Mouse (Mus musculus) liver, adult 2 months (tissue): Measurements from ENCODE around the gene Dnaic1. TPM values are rescaled to one million over a fixed set of nuclear protein-coding genes. Genes with fewer than 3 reads are reported as not detected.

Experiments used
- DNase-seq: peaks from one replicate; pipeline ENCODE4 v3.0.0-alpha.2; 2011; ENCODE audit warnings: low read depth, low spot score; ENCODE audit errors: extremely low read depth
- H3K27ac ChIP-seq: fragments of 200-500 bp; replicated peaks from 2 replicates; pipeline ENCODE4 v1.5.1; 2012; ENCODE audit warnings: low read depth, mild to moderate bottlenecking, control low read depth, inconsistent platforms, low read length; ENCODE audit not compliant: insufficient read depth
- H3K27me3 ChIP-seq: fragments of 200-500 bp; 2 replicates; pipeline ENCODE4 v1.6.1; 2012; ENCODE audit warnings: mild to moderate bottlenecking, moderate library complexity, low read length, inconsistent platforms; ENCODE audit not compliant: control insufficient read depth, insufficient read depth
- H3K36me3 ChIP-seq: fragments of 200-500 bp; 2 replicates; pipeline ENCODE4 v1.6.1; 2012; ENCODE audit warnings: low read length, inconsistent platforms; ENCODE audit not compliant: control insufficient read depth, insufficient read depth
- H3K4me1 ChIP-seq: fragments of 200-500 bp; 2 replicates; pipeline ENCODE4 v1.6.1; 2011; ENCODE audit warnings: low read length; ENCODE audit not compliant: control insufficient read depth, insufficient read depth
- H3K4me3 ChIP-seq: fragments of 200-500 bp; 2 replicates; pipeline ENCODE4 v1.5.1; 2011; ENCODE audit warnings: low read depth, mild to moderate bottlenecking, control low read depth, low read length, moderate library complexity; ENCODE audit not compliant: insufficient read depth
- H3K79me2 ChIP-seq: fragments of 200-500 bp; 2 replicates; pipeline ENCODE4 v1.6.1; 2012; ENCODE audit warnings: inconsistent platforms, mild to moderate bottlenecking, low read length, moderate library complexity; ENCODE audit not compliant: control insufficient read depth, insufficient read depth
- H3K9ac ChIP-seq: fragments of 200-500 bp; 2 replicates; pipeline ENCODE4 v1.6.1; 2012; ENCODE audit warnings: low read depth, mild to moderate bottlenecking, control low read depth, inconsistent platforms, low read length
- CTCF ChIP-seq: fragments of 200-500 bp; IDR thresholded peaks from 2 replicates; pipeline ENCODE4 v1.5.1; 2011; ENCODE audit warnings: low read depth, low read length, control low read depth
- POLR2A ChIP-seq: fragments of 200-500 bp; IDR thresholded peaks from 2 replicates; pipeline ENCODE4 v1.6.1; 2011; ENCODE audit warnings: low read length, control low read depth; ENCODE audit not compliant: insufficient read depth; ENCODE audit errors: extremely low read depth
- WGBS: fragments of 180-500 bp; shearing (Covaris S2); methylation state at CpG from one replicate; pipeline ENCODE4 v1.1.7; 2018; 5-methylcytosine and 5-hydroxymethylcytosine counted together
- polyA plus RNA-seq: library from polyadenylated mRNA; depleted of rRNA; stranded (reverse); fragments of >200 nt; gene quantifications from 2 replicates; pipeline ENCODE4 v1.2.3, GENCODE M21; 2012
- total RNA-seq: library from RNA; depleted of rRNA; stranded (reverse); fragments of >200 nt; gene quantifications from 2 replicates; pipeline ENCODE4 v1.2.3, GENCODE M21; 2014

Gene Dnaic1
- total and polyA plus RNA-seq, 2 experiments: 0.18 to 2.3 TPM

DNA sequence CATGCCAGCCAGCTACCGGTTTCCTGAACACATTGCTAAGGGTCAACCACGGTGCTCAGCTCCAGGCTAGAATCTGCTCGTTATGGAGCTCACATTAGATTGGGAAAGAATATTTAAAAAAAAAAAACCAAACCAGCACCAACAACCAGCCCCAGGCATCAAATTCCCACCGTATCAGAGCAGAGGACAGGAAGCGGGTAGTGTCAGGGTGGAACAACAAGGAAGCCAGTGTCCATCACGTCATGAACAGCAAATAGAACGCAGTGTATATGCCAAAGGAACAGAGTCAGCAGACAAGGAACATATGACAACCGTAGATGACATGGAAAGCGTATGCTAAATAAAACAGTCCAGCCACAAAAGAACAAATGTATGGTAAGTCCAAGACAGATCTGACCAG lies 63.4 kb downstream of the Dnaic1 start:
- H3K27me3 ChIP-seq: no peaks in the 10 kb centered on the region
- no peak for DNase-seq
- H3K4me3 ChIP-seq: no peak overlapping the region
- H3K9ac ChIP-seq: no peak overlapping the region
- H3K79me2 ChIP-seq: no peaks in the 10 kb centered on the region
- TF ChIP-seq CTCF (no peak), POLR2A (no peak)
- H3K27ac ChIP-seq: no peak overlapping the region
- peaks cover 27% of the 10 kb centered on the region for H3K4me1 ChIP-seq
- no peaks in the 10 kb centered on the region for H3K36me3 ChIP-seq
- 77% methylated on average over 9 of the region's 9 CpGs for WGBS

DNA sequence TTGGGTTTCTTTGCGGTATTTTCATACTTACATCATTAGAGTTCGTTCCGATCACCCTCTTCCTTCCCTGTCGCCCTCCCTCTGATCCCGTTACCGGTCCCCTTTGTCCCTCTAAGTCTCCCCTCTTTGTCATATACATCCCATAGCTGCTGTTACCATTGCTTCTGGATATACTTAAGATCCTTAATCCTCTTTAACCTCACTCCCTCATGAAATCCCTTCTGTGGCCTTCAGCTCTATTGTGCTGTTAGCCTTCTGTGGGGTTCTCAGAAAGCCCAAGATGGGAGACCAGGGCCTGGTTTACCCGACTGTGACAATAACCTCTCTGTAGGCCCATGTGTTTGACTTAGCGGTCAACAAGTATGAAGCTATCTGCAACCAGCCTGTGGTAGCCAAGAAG lies 65.1 kb downstream of the Dnaic1 start:
- TF ChIP-seq CTCF (no peak), POLR2A (no peak)
- H3K4me3 ChIP-seq: no peak overlapping the region
- no peaks in the 10 kb centered on the region for H3K27me3 ChIP-seq
- H3K79me2 ChIP-seq: no peaks in the 10 kb centered on the region
- peaks cover 38% of the 10 kb centered on the region for H3K4me1 ChIP-seq
- H3K27ac ChIP-seq: no peak overlapping the region
- WGBS: 96% methylated on average over 8 of the region's 8 CpGs
- no peak overlapping the region for H3K9ac ChIP-seq
- no peaks in the 10 kb centered on the region for H3K36me3 ChIP-seq
- no peak for DNase-seq

DNA sequence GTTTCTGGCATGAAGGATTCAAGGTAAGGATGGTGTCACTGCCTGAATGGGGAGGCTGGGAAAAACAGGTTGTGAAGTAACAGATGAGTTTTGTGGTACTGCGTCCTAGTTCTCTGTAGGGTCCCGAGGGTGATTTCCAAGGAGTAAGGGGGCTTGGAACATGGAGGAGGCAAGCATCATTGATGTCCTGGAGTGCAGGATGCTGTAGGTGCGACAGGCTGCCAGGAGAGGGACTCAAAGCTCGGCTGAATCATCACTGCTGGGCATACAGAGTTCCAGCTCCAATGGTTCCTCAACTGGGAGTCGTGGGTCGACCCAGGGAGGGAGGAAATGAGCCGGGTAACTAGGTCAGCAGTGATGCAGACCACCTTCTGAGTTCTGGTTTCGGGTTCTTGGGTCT lies 65.6 kb downstream of the Dnaic1 start:
- 88% methylated on average over 8 of the region's 8 CpGs for WGBS
- no peak for TF ChIP-seq CTCF
- TF ChIP-seq POLR2A: no peak
- DNase-seq: no peak
- Histone ChIP-seq H3K36me3 (no peaks in the 10 kb centered on the region), H3K4me3 (no peak overlapping the region), H3K27ac (no peak overlapping the region), H3K4me1 (peaks cover 33% of the 10 kb centered on the region), H3K79me2 (no peaks in the 10 kb centered on the region), H3K9ac (no peak overlapping the region), H3K27me3 (no peaks in the 10 kb centered on the region)

DNA sequence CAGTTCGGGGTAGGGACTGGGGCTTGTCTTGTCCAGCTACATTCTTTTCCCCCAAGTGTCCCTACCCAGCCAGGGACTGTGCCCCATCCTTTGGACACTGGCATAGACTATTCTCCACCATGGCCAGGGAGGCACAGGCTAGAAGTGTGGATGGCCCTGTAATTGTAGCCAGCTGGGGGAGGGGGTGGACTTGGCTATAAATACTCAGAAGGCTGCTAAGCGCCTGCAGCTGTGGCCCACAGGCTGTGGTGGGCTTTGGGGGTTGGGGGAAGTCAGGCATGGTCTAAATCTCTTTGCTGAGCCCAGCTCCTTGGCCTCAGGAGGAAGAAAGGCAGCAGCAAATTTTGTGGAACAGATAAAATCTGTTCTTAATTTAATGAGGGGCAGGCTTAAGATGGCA lies 66.3 kb downstream of the Dnaic1 start:
- H3K36me3 ChIP-seq: no peaks in the 10 kb centered on the region
- 93% methylated on average over 2 of the region's 2 CpGs for WGBS
- H3K79me2 ChIP-seq: no peaks in the 10 kb centered on the region
- H3K27me3 ChIP-seq: no peaks in the 10 kb centered on the region
- no peak for DNase-seq
- no peak overlapping the region for H3K9ac ChIP-seq
- TF ChIP-seq CTCF: no peak
- no peak for TF ChIP-seq POLR2A
- peaks cover 29% of the 10 kb centered on the region for H3K4me1 ChIP-seq
- no peak overlapping the region for H3K27ac ChIP-seq
- no peak overlapping the region for H3K4me3 ChIP-seq

DNA sequence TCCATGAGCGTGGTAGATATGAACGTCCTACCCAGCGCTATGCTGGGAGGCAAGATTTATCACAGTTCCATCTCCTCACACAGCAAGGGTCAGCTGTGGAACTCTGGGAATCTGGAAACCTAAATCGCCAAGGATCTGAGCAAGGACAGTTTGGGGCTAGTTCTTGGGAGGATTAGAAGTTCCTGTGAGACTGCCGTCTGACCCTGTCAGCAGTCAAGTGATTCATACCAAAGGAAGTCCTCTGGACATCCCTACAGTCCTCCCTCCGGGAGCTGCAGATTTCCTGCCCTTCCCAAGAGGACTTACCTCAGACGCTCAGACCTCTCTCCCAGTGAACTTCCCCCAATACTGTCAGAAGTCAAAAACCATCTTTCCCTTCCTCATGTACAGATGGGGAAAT lies 66.8 kb downstream of the Dnaic1 start:
- Histone ChIP-seq H3K27me3 (no peaks in the 10 kb centered on the region), H3K9ac (no peak overlapping the region), H3K4me1 (peaks cover 26% of the 10 kb centered on the region), H3K4me3 (no peak overlapping the region), H3K36me3 (no peaks in the 10 kb centered on the region), H3K27ac (no peak overlapping the region; the same call in 1 of the 2 replicates), H3K79me2 (no peaks in the 10 kb centered on the region)
- WGBS: 64% methylated on average over 7 of the region's 7 CpGs
- TF ChIP-seq CTCF: no peak
- no peak for TF ChIP-seq POLR2A
- no peak for DNase-seq

DNA sequence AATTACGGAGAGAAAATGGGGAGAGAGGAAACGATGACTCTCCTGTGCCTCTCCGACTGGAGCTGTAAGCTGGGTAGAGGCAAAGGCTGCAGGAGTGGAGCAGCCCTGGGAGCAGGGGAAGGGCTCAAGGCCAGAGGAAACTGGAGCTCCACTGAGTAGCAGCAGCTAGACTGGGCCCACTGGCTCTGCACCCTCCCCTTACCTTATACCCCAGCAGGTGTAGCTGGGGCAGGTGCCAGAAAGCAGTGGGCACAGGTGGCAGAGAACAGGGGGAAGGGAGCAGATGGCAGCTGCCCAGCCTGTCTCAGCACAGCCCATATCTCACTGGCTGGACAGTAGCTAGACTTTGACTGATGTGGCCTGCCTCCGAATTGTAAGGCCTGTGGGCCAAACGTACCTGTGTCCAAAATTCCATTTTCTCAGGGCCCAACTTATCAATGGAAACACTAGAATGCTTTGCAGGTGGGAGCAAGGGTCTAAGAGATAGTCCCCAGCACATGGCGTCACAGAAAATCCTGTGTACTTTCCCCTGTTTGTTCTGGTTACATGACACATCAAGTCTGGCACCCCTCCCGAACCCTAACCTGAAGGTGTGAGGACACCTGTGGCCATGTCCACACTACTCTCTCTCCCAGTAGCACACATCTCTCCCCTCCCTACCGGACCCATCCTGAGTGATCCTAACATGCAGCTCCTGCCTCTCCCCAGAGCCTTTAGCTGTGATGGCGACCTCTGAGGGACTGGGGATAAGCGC lies 67.5 kb downstream of the Dnaic1 start:
- TF ChIP-seq CTCF: no peak
- TF ChIP-seq POLR2A: no peak
- H3K27me3 ChIP-seq: no peaks in the 10 kb centered on the region
- WGBS: 42% methylated on average over 10 of the region's 10 CpGs
- H3K9ac ChIP-seq: peak overlapping the region; percentile 14; the same call in 1 of the 2 replicates
- H3K27ac ChIP-seq: peak overlapping the region; percentile 57
- H3K4me3 ChIP-seq: no peak overlapping the region
- peaks cover 26% of the 10 kb centered on the region for H3K4me1 ChIP-seq
- no peaks in the 10 kb centered on the region for H3K36me3 ChIP-seq
- peak; percentile 65 for DNase-seq
- no peaks in the 10 kb centered on the region for H3K79me2 ChIP-seq
